Mouse (Mus musculus): ENCODE measurements at regions not wholly inside any gene's neighbourhood (a gene's known extent, or its start where the extent isn't known, plus 50 kb on each side); places are given as distances from the start of the nearest gene placed in this dataset.

- Histone ChIP-seq H3K4me2 (ENCODE audit: low read depth) (peak overlapping the region; percentile 24; the same call in 1 of the 2 replicates), H3K9me3 (ENCODE audit: control insufficient read depth, low read length) (no peaks in the 10 kb centered on the region), H3K9ac (replicated peaks) (no peak overlapping the region), H3K4me3 (ENCODE audit: insufficient read depth in 1 of 2, low read depth in 2 of 2, low read length in 2 of 2) (no peak overlapping the region; a peak in 1 of 4 replicates), H3K27me3 (ENCODE audit: control insufficient read depth, insufficient read depth, low read length) (no peaks in the 10 kb centered on the region), H3K4me1 (replicated peaks; ENCODE audit: control insufficient read depth in 2 of 2, insufficient read depth in 2 of 2, low read length in 1 of 2) (no peaks in the 10 kb centered on the region), H3K36me3 (replicated peaks; ENCODE audit: control insufficient read depth, insufficient read depth, low read depth) (no peaks in the 10 kb centered on the region), H3K27ac (no peak overlapping the region)
- DNase-seq (ENCODE audit: low read depth in 3 of 3, low spot score in 3 of 3) (peak in 2 of 3 experiments; percentile 2 to 9), ATAC-seq (ENCODE audit: insufficient read depth) (peak; percentile 47)
- TF ChIP-seq CTCF (IDR thresholded peaks at IDR 0.05; ENCODE audit: low read depth) (peak; percentile 80), EP300 (IDR thresholded peaks at IDR 0.05; ENCODE audit: low read depth) (no peak)
- 11% methylated on average over 18 of the region's 18 CpGs for WGBS (ENCODE audit: insufficient replicate concordance)
These were observed 99.0 kb upstream of the Slc7a12 start for GRCm38 (mm10) chr3:14381421-14381992.

- H3K27ac ChIP-seq: no peak overlapping the region
- H3K36me3 ChIP-seq (replicated peaks; ENCODE audit: control insufficient read depth, insufficient read depth, low read depth): no peaks in the 10 kb centered on the region
- H3K4me1 ChIP-seq (replicated peaks; ENCODE audit: control insufficient read depth in 2 of 2, insufficient read depth in 2 of 2, low read length in 1 of 2): no peaks in the 10 kb centered on the region
- H3K4me2 ChIP-seq (ENCODE audit: low read depth): no peak overlapping the region
- TF ChIP-seq CTCF (IDR thresholded peaks at IDR 0.05; ENCODE audit: low read depth) (no peak), EP300 (IDR thresholded peaks at IDR 0.05; ENCODE audit: low read depth) (no peak)
- DNase-seq (ENCODE audit: low read depth in 3 of 3, low spot score in 3 of 3) (no peak), ATAC-seq (ENCODE audit: insufficient read depth) (no peak)
- no peaks in the 10 kb centered on the region for H3K9me3 ChIP-seq (ENCODE audit: control insufficient read depth, low read length)
- H3K4me3 ChIP-seq (ENCODE audit: insufficient read depth in 1 of 2, low read depth in 2 of 2, low read length in 2 of 2): no peak overlapping the region
- WGBS (ENCODE audit: insufficient replicate concordance): 41% methylated on average over 1 of the region's 1 CpGs
- no peak overlapping the region for H3K9ac ChIP-seq (replicated peaks)
- no peaks in the 10 kb centered on the region for H3K27me3 ChIP-seq (ENCODE audit: control insufficient read depth, insufficient read depth, low read length)
These were observed 89.8 kb upstream of the Slc7a12 start for GRCm38 (mm10) chr3:14390656-14391055.

GRCm38 (mm10) chr3:14398676-14399075 is 81.8 kb upstream of the Slc7a12 start:
- Histone ChIP-seq H3K27me3 (ENCODE audit: control insufficient read depth, insufficient read depth, low read length) (no peaks in the 10 kb centered on the region), H3K36me3 (replicated peaks; ENCODE audit: control insufficient read depth, insufficient read depth, low read depth) (no peaks in the 10 kb centered on the region), H3K9me3 (ENCODE audit: control insufficient read depth, low read length) (no peaks in the 10 kb centered on the region), H3K4me3 (ENCODE audit: insufficient read depth in 1 of 2, low read depth in 2 of 2, low read length in 2 of 2) (no peak overlapping the region), H3K4me2 (ENCODE audit: low read depth) (no peak overlapping the region), H3K9ac (replicated peaks) (no peak overlapping the region), H3K4me1 (replicated peaks; ENCODE audit: control insufficient read depth in 2 of 2, insufficient read depth in 2 of 2, low read length in 1 of 2) (no peaks in the 10 kb centered on the region), H3K27ac (no peak overlapping the region)
- TF ChIP-seq EP300 (IDR thresholded peaks at IDR 0.05; ENCODE audit: low read depth): no peak
- no peak for TF ChIP-seq CTCF (IDR thresholded peaks at IDR 0.05; ENCODE audit: low read depth)
- no peak for ATAC-seq (ENCODE audit: insufficient read depth)
- 56% methylated on average over 3 of the region's 3 CpGs for WGBS (ENCODE audit: insufficient replicate concordance)
- DNase-seq (ENCODE audit: low read depth in 3 of 3, low spot score in 3 of 3): no peak

- no peaks in the 10 kb centered on the region for H3K9me3 ChIP-seq (ENCODE audit: control insufficient read depth, low read length)
- no peaks in the 10 kb centered on the region for H3K27me3 ChIP-seq (ENCODE audit: control insufficient read depth, insufficient read depth, low read length)
- no peak overlapping the region for H3K4me3 ChIP-seq (ENCODE audit: insufficient read depth in 1 of 2, low read depth in 2 of 2, low read length in 2 of 2)
- no peak overlapping the region for H3K4me2 ChIP-seq (ENCODE audit: low read depth)
- WGBS (ENCODE audit: insufficient replicate concordance): 48% methylated on average over 1 of the region's 1 CpGs
- ATAC-seq (ENCODE audit: insufficient read depth): no peak
- no peak overlapping the region for H3K27ac ChIP-seq
- TF ChIP-seq EP300 (IDR thresholded peaks at IDR 0.05; ENCODE audit: low read depth) (no peak), CTCF (IDR thresholded peaks at IDR 0.05; ENCODE audit: low read depth) (no peak)
- no peak for DNase-seq (ENCODE audit: low read depth in 3 of 3, low spot score in 3 of 3)
- no peaks in the 10 kb centered on the region for H3K4me1 ChIP-seq (replicated peaks; ENCODE audit: control insufficient read depth in 2 of 2, insufficient read depth in 2 of 2, low read length in 1 of 2)
- H3K9ac ChIP-seq (replicated peaks): no peak overlapping the region
- no peaks in the 10 kb centered on the region for H3K36me3 ChIP-seq (replicated peaks; ENCODE audit: control insufficient read depth, insufficient read depth, low read depth)
These were observed 71.9 kb upstream of the Slc7a12 start for GRCm38 (mm10) chr3:14408435-14409125.

All from liver, embryonic 14.5 days (tissue).